Mouse (Mus musculus) cerebellum, adult (tissue): ENCODE measurements around the gene Coq9.

ENCODE experiments used
- ATAC-seq: cut with Nextera tagmentation; 2 replicates; pipeline ENCODE4 v1.9.2; 2017; ENCODE audit warnings: mild to moderate bottlenecking, moderate library complexity, mixed read lengths; ENCODE audit not compliant: insufficient number of reproducible peaks, low FRiP score, low TSS enrichment

The Coq9 gene

DNA sequence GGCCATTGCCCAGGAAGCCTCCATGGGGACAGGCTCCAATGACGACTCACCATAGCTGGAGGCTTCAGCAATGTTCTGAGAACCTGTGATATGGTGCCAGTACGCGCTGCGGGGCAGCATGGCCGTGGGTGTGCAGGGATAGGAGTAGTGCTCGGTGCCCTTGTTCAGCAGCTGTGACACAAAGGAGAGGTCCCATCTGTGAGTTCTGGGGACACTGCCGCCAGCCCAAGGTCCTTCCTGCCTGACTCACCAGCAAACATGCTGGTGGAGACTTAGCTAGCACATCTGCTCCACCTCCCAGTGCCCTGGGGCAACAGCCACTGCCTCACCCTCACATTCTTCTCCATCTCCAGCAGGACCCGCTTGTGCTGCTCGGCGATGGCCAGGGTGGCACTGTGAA, 27.2 kb downstream of the Coq9 start:
- ATAC-seq = no peak

DNA sequence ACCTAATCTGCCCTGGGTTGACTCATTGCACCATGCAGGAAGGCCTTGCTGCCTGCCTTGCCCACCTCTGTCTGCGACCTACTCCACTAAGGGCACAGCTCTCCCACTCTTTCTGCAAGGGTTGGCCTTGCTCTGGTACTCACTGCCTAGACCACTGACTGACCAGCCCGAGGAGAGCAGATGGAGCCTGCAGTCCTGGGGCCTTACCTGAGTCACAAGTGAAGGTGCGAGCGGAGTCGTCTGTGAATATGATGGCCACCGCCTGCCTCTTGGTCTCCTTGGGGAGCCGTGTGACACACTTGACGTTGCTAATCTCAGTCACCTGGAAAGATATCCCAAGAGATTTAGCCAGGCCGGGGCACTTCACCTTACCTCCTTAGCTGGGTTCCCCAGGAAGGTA, 28.8 kb downstream of the Coq9 start:
- ATAC-seq = no peak

DNA sequence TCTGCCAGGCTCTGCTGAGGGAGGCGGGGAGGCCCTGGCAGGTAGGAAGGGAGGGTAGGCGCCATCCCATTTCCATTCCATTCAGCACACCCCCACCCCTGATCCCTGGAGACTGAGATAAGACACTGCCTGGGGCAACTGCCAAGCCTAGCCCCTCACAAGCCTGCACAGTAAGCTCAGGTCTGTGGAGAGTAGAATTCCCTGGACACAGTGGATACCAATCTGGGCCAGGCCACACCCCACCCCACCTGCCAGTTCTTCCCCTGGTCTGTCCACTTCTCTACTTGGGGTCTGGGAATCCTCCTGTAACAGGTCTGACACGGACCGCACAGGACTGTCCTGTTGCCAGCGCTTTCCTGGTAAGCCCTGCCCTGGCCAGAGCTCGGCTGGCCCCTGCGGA, 31.0 kb downstream of the Coq9 start:
- ATAC-seq = no peak

DNA sequence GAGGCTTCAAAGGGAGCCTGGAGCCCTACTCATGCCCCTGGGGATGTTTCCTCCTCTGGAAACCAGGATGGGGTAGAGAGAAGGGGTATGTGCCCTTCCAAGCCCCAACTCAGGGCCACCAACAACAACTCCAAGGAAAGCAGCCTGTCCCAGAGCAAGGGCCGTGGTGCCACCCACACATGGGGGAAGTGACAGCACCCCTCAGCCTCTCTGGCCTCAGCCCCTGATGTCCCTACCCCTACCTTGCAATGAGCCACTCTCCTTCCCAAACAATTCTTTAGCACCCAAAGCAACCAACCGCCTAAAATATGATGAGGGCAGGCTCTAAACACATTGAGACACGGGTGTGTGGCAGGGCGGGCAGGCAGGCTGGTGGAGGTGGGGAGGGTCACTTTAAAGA, 31.9 kb downstream of the Coq9 start:
- ATAC-seq = no peak

DNA sequence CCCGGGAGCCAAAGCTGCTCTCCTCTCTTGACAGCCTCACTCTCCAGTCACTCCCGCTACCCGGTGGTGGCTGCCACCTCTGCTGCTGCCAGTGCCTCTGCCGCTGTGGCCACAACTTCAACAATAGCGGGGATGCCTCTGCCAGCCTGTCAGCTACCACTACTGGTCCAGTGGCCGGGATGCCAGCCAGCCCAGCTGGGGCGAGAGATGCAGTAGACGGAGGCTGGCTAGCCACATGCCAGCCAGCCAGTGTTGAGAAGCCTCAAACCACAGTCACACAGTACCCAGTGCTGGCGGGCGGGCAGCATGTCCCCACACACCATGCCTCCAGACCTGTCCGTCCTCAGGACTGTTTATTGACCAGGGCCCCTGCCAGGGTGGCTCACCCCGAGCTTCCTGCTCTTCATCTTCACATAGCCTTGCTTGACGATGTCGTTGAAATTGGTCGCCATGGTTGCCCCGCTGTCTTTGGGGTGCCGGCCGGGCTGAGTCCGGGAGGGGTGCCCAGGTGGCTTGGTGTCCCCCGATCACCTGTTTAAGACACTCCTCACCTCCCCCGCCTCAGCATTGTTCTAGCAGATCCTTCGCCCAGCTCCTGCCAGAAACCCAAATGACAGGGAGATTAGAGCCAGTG, 32.5 kb downstream of the Coq9 start:
- 0 out of 2 replicates have a peak, but pooled peaks have one; percentile 24 for ATAC-seq

DNA sequence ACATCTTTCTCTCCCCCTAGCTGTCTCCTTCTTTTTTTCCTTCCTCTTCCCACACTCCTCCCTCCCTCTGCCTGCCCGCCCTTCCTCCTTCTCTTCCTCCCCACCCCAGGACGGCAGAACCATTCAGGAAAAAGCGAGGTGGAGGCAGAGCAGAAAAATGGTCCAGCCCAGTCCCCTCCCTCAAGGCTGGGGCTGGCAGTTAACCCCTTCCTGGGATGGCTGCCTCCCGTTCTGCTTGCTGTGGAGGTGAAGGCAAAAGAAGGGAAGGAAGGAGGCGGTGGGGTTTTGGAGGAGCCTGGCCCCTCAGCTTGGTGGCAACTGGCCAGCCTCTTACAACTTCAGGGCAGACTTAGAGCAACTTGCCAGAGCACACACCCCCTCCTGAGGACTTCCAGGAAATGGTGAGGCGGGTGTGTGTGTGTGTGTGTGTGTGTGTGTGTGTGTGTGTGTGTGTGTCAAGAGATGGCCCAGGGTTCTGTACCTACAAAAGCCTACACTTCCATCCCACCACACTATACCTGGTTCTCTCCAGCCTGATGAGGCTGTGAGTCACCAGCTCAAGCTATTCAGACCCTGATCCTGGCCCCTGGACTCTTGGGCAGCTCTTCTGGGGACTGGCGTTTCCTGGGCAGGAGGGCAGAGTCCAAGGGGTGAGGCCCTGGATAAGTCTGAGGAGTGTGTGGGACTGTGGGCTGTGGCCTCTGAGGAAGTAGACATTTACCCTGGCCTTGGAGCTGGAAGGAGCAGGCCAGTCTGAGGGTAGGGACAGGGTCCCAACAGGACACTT, 33.2 kb downstream of the Coq9 start:
- ATAC-seq = 0 out of 2 replicates have a peak, but pooled peaks have one; percentile 37

DNA sequence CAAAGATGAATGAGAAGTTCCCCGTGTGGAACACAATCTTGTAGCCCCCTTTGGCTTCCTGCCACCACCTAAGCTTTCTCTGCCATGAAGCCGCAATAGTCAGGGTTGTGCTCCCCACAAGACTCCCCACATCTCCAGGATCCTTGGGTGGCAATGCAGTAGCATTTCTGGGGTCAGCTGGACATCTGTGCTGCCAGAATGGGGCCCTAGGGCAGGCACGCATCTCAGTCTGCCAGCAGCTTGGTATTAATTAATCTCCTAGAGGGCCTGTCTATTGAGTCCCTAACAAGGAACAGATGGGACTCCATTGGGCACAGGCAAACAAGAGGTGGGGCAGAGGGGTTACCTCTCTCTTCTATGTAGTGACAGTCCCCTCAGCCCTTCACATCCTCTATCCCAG, 34.0 kb downstream of the Coq9 start:
- ATAC-seq = no peak

DNA sequence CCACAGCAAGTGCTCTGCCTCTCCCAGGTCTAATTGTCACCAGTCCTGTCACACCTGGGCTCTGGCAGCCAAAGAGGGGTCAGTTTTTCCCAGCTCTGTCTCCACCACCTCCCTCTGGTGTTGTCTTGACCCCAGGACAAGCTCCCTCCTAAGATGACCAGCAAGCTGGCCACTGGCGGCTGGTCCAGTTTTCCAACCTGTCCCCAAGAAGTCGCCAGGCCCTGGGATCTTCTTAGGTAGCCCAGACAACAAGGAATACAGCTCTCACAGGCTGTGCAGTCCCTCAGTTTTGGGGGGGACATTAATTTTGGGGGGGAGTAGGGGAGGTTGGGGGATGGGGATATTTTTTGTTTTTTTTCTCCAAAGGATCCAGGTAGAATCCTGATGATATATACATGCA, 34.5 kb downstream of the Coq9 start:
- no peak for ATAC-seq

DNA sequence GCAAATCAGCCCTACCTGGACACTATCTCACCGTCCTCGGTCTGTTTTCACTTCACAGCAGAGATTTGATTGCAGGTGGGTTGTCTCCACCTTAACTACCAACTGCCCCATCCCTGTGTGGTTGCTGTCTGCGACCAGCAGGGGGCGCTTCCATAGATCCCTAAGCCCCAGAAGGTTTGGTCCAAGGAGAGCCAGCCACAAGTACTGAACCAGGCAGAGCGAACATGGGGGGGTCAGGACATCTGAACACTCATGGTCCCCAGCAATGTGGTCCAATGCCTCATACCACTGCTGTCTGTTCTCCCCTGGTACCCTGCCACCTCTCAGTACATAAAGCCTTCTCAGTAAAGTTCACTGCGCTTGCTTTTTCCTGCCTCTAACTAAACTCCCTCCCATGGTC, 36.2 kb downstream of the Coq9 start:
- ATAC-seq = no peak; the same call in 1 of the 2 replicates

DNA sequence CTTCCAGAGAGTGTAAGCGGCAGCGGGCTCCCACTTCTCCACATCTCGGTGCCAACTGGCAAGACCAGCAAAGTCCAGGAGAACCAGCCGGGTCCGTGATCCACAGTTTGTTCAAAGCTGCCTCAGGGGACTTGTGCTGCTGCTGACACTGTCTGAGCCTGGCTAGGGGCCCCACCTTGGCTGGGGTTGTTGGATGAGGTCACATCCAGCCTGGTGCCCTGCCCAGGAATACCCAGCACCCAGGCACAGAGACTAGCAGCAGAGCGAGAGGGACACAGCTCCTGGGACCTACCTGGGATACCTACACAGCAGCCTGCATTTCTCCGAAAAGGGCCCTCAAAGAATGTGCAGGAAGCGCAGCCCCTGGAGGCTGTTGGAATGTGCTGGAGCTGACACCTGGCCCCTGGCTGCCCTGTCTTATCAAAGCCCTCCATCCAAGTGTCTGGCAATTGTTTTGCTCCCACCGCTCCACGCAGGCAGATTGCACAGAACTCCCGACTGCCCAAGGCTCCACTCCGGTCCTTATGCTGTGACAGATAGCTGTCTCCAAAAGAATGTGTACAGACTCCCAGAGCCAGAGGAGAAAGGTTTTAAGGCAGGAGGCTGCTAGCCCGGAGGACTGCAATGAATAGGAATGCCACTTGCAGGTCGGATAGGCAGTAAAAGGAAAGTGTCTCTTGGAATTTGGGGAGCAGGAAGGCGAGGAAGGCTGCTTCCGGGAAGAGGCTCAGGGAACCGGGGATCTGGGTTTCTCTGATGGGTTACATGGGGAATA, 37.2 kb downstream of the Coq9 start:
- ATAC-seq = no peak

DNA sequence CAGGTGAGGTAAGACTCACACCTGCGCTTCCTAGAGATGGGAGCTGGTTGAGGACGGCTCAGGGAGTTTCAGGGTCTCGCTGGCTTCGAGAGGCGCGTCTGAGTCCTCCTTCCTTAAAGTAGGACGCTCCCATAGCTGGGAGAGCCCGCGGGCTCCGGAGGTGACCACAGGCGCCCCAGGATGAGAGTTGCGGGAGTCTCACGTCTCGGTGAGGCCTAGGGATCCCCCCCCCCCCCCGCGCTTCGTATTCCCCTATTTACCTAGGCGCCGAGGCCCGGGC, 37.7 kb downstream of the Coq9 start:
- no peak for ATAC-seq

DNA sequence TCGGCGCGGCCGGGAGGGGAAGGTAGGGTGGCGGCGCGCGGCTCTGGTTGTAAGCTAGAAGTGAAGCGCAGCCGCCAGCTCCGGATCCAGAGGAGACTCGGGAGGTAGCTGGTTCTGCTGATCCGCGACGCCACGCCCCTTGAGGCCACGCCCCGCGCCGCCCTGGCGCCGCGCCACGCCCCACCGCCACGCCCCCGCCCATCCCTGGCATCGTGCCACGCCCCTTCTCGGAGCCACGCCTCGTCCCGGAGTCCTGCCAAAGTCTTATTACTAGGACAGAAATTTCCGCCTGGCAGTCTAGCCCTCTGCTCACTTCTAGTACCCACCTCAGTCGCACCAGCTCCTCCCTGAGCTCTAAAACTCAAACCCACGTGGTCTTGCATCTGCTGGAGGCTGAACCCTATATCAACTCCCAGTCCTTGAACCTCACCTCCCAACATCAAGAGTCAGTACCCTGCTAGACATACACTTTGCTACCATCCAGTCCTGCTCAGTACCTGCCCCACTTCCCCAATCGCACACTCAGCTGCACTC, 38.1 kb downstream of the Coq9 start, which contains the start of gene Dok4:
Gene Dok4 (minus strand): TSS at position 134 of the 534 bp plus-strand sequence.
- ATAC-seq = no peak

DNA sequence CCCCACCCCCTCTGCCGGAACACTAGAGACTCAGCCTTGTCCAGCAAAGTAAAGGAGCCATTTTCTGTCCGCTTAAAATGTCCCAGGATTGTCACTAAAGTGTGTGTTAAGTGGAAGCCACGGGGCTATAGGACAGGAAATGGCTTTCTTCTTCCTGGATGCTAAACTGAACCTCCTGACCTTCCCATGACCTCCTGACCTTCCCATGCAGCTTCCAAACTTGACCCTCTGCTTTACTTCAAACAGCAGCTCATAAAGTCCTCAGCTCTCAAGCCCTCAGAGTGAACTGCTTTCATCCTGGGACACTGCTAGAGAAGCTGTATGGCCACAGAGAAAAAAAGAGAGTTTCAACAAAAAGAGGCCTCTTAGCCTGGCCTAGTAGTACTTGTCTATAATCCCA, 38.7 kb downstream of the Coq9 start:
- no peak for ATAC-seq

DNA sequence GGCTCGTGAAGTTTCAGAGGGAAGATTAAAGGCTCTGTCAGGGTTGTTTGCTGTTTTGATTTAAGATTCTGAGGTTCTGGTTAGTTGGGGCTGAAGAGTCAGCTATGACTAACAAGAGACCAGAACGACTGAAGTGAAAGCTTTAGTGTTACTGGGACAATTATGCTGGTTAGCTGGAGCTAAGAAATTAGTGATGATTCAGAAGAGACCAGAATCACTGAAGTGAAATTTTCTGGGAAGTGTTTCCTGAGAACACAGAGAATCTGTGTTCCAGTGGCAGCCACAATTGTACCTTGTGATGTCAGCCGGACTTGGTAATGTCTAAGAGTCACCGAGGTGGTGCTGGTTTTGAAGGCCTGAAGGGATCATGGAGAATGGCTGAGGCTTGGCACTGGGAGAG, 42.6 kb downstream of the Coq9 start:
- no peak for ATAC-seq

DNA sequence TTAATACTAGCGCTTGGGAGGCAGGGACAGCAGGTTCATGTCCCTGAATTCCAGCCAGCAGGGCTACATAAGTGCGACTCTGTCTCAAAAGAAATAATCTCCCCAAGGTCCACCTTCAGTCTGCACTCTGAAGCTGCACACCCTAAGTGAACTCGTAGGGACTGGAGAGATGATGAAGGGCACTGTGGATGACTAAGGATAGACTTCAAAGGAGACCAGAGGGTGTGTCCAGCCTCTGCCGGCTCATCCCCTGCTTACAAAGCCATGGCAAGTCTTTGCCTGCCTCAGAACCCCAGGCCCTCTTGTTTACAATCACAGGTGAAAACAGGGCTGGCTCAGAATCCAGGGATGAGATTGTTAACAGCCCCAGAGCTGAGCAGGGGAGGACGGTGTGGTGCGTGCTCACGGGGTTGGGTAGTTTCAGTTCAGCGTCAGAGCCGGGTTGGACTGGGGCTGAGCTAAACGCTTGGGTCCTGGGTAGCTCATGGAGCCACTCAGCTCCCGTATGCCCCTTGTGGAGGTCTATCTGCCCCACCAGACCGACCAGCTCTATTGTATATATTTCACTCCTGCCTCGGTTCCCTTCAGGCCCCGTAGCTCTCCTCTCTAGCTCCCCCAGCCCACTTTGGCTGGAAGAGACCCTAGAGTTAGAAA, 50.4 kb downstream of the Coq9 start:
- ATAC-seq = no peak

DNA sequence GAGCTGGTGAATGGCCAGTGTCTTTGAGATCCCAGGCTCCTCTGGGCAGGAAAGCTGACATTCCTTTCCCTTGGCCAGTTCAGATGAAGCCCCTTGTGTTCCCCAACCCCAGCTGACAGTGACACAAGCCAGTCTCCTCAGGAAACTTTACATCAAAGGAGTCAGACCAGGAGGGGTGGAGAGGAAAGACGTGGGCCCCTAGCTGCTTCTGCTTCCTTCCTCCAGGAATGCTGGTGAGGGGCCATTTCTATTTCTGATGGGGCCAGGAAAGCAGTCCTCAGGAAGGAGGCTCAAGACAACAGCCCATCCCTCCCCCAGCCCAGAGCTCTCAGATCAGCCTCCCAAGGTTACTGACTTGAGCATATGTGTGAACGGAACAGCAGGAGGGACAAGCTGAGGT, 54.8 kb downstream of the Coq9 start:
- ATAC-seq = no peak

DNA sequence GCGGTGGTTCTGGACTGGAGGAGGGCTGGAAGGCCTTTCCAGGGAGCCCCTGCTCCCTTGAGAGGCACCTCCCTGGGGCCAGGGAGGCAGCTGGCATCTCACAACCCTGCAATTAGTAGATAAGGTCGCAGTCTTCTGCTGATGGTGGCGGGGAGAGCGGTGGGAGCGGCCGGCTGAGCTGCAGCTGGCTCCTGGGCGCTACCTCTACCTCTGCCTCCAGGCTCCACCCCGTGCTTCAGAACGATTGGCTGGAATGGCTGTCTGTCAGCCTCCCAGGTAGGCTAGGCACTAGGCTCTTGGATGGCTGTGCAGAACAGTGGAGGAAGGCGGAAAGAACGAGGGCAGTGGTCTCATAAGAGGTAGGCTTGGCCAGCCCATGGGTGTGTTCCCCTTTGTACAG, 61.1 kb downstream of the Coq9 start:
- no peak for ATAC-seq

DNA sequence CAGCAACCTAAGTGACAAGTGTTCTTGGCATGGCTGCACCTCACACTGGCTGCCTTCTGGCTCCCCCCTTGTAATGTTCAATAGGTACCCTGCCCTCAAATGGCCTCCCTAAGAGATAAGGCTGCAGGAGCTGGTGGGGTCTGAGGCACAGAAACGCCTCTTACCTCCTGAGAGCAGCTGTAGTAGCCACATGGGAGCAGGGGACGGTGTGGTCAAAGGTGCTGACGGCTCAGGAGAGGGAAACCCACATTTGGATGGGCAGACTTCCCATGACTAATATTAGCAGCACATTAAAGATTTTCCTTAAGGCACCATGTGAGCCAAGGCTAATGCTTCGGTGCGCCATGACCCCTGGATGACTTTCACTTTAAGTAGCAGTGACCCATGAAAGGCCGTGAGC, 62.5 kb downstream of the Coq9 start:
- ATAC-seq = no peak

DNA sequence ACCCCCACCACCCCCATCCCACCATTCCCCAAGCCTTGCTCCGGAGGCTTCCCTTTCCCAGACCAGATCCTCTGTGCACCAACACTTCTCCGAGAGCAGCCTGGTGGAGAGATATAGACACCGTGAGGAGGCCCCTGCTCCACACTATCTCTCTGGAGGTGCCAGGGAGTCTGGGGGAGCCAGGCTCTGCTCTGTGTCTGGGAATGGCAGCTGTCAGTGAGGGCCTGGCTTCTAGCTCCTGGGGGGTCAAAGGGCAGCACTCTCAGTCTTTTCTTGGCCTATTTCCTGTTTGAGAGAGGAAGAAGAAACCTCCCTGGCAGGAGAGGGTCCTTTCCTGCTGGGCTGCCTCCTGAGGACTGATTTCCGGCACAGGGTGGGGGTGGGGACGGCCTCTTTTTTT, 62.9 kb downstream of the Coq9 start:
- ATAC-seq = no peak

DNA sequence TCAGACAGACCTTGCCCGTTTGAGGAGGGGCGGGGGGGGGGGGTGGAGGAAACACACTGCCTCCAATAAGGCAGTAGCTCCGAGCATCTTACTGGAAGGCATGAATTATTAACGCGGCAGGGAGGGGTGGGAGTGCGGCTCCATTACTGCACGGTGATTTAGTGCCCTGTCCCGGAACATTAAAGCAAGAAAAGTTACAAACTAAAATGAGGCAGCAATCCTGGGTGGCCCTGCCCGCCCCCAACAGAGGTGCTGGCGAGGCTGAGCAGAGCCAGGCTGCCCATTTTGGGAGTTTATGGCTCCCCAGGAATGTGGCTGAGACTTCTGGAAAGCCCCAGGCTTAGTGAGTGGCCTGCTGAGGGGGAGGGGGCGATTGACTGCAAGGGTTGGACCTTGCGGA, 65.6 kb downstream of the Coq9 start:
- no peak for ATAC-seq
